Mouse (Mus musculus) right cerebral cortex, postnatal 4 days (tissue): ENCODE results near the gene Dnajc17.
A peak's percentile ranks its signal among the peaks of the same experiment; 100 is the strongest.

ENCODE experiments used
- DNase-seq: peaks from one replicate; pipeline ENCODE4 v3.0.0-alpha.2; 2022

Dnajc17 gene

GRCm38 (mm10) chr2:119197493-119197892, 11.1 kb downstream of the Dnajc17 start:
- no peak for DNase-seq

DNA sequence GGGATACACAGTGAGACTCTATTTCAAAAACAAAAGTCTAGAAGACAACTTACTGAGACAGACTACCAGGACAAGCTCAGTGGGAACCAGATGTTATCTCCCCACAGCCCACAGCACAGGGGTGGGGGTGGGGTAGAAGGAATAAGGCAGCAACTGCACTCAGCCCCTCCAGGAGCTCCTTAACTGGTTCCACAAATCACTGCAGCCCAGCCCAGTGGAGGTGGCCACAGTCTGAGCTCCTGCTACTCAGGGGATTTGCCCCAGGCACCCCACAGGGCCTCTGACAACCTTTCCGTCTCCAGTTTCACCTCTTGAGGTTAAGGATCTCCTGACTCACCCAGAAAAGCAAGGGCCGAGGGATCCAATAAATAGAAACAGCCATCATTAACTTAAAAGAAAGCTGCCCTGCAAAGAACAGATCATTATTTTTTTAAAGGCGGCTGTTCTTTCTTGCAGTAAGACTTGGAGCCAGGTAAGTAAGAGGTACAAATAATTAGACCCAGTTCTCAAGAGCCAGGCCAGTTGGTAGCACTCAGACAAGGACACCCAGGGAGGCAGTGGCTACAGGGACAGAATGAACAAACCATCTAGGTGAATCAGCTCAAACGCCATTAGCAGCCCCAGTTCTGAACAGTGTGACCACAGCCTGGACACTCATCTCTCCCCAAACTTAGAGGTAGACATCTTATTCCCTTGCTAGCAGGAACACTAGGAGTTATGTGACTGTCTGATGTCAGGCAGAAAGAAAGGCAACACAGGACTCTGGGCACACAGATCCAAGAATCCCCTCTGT, 12.1 kb downstream of the Dnajc17 start:
- DNase-seq: no peak

DNA sequence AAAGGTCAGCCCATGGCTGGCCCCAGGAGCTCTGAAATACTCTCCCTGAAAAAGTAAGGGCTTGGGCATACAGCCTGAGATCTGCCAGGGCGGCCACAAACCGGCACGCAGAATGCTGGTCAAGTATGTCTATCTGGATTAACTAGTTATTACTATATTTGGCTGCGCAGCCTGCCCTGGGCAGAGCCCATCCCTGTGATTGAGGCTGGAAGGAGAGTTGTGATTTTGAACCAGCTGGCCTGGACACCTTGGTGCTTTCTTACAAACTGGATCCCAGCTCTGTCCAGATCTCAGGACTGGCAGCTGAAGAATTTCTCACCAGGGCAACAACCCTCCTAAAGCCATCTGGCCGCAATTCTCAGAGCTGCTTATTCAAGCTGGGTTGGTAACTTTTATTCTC, 14.5 kb downstream of the Dnajc17 start:
- DNase-seq: no peak

DNA sequence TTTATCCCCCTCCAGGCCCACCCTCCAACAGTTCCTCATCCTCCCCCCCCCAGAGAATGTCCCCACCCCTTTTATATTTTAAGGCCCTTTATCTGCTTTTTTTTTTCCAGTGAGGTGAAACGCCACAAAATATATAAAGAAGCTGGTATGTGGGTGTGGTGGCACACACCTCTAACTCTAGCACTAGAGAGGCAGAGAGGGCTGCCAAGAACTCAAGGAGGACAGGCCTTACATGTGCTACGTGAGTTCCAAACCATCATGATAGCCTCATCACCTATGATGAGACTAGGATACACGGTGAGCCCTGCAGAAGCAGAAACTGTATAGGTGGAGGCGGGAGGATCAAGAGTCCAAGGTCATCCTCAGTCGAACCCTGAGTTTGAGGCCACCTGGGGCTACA, 17.6 kb downstream of the Dnajc17 start:
- DNase-seq: no peak

DNA sequence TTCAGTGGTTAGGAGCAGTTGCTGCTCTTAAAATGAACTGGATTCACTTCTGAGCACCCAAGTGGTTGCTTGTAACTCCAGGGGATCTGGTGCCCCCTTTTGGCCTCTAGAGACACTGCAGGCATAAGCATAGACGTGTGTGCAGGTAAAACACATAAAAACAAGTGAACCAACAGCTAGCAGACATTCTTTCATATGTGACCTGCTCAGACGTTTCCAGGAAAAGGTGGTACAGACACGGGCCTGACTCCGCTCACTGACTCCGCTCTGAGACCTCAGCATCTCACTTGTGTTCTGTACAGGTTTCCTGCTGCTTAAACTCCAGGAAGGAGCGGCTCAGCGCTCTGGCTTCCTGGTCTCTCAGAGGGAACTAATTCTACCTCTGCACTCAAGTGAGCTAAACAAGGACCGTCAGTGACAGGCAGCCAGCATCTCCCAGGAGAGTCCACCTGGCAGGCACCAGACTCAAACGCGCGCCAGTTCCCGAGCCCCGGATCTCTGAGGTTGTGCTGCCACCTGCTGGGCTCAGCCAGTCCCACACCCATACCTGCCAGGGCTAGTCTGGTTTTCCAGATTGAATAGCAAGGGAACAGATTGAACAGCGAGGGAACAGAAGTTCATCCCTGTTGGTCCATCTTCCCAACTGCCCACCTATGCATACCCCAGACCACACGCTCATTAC, 19.4 kb downstream of the Dnajc17 start:
- DNase-seq: peak; percentile 84

GRCm38 (mm10) chr2:119182914-119183313, 25.7 kb downstream of the Dnajc17 start:
- no peak for DNase-seq

GRCm38 (mm10) chr2:119177384-119177939, 31.1 kb downstream of the Dnajc17 start:
- DNase-seq: no peak

GRCm38 (mm10) chr2:119176761-119177160, 31.8 kb downstream of the Dnajc17 start:
- no peak for DNase-seq

GRCm38 (mm10) chr2:119175614-119176013, 33.0 kb downstream of the Dnajc17 start:
- no peak for DNase-seq

- DNase-seq: no peak
These were observed 33.7 kb downstream of the Dnajc17 start for GRCm38 (mm10) chr2:119174866-119175265.

- no peak for DNase-seq
These were observed 34.5 kb downstream of the Dnajc17 start, which contains the start of gene Gm14137 for GRCm38 (mm10) chr2:119173991-119174651. Gm14137 (plus strand) TSS chr2:119174509.

- peak; percentile 27 for DNase-seq
These were observed 35.6 kb downstream of the Dnajc17 start for GRCm38 (mm10) chr2:119172862-119173576.

- DNase-seq: no peak
These were observed 36.1 kb downstream of the Dnajc17 start for GRCm38 (mm10) chr2:119172446-119172845.

DNA sequence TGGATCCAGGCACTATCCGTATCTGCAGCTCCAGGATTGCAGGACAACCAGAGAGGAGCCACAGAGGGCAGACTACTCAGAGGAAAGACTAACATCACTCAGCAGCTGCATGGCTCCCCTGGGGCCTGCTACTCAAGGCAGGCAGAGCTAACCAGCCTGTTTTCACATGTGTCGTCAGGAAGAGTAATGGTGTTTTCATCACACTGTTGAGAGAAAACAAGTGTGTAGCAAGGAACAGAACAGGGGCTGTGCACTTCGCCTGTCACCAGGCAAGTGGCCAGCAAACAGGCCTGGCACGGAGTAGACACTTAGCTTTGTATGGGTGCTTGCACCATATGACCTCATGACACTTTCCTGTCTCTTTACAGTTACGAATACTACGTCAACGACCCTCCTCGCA, 37.0 kb downstream of the Dnajc17 start:
- DNase-seq: no peak

- no peak for DNase-seq
These were observed 38.3 kb downstream of the Dnajc17 start for GRCm38 (mm10) chr2:119170282-119170681.

DNA sequence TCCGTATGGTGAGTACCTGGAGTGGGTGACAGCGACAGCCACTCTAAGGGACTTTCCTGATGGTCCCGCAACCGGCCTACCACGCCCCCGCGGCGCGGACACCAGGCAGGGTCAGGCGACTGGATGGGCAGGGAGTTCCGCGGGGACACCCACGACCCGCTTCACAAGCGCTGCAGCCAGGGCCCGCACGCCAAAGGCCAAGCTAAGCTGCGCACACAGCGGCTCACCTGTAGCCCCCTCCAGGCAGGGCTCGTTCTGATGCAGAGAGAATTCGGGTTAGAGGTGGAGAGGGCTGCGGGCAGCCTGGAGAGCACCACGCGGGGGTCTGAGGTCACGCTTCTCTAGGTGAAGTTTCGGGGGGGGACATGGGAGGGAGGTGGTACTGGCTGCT, 40.7 kb downstream of the Dnajc17 start:
- DNase-seq: no peak

- peak; percentile 38 for DNase-seq
These were observed 41.4 kb downstream of the Dnajc17 start, which contains the start of gene Gchfr for GRCm38 (mm10) chr2:119166901-119167865. Gchfr (plus strand) TSS chr2:119167773.

DNA sequence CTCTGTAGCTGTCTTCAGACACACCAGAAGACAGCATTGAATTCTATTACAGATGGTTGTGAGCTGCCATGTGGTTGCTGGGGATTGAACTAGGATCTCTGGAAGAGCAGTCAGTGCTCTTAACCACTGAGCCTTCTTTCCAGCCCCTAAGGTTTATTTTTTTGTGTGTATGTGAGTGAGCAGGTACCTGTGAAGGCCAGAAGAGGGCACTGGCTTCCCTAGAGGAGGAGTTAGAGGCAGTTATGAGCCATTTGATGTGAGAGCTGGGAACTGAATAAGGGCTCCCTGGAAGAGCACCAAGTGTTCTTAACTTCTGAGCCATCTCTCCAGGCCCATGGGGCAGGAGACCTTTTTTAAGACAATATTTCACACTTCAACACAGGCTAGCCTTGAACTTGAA, 43.2 kb downstream of the Dnajc17 start:
- DNase-seq: no peak

DNA sequence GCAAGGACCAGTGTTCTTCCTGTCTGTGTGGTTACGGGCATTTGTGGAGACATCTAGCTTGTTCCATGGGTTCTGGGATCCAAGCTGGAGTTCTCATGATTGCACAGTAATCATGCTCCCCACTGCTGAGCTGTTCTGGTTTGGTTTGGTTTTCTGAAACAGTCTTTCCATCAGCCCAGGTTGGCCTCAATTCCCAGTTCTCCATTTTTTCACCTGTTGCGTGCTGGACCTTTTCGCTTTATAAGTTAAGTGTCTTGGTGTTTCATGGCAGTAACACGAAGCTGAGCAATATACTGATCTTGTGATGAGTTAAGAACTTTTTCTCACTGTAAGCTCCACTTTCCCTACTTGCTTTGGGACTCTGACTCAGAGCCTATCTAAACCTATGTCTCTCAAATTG, 44.6 kb downstream of the Dnajc17 start:
- no peak for DNase-seq

GRCm38 (mm10) chr2:119163135-119163534, 45.5 kb downstream of the Dnajc17 start:
- no peak for DNase-seq

DNA sequence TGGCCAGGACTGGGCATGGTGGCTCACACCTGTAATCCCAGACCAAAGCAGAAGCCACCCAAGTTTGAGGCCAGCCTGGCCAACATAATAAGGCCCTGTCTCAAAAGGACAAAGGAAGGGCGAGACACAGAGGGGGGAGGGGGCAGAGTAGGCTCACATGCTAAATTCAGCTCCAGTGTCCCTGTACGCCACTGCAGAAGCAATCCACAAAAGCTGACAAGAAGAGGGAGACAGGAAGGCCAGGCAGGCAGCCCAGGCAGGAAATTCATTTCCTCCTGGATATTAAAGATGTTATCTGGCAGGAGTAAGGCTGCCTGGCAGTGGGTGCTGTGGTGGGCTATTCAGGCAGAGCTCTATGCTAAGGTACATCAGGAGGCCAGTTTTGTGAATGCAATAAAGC, 47.3 kb downstream of the Dnajc17 start:
- DNase-seq: no peak

DNA sequence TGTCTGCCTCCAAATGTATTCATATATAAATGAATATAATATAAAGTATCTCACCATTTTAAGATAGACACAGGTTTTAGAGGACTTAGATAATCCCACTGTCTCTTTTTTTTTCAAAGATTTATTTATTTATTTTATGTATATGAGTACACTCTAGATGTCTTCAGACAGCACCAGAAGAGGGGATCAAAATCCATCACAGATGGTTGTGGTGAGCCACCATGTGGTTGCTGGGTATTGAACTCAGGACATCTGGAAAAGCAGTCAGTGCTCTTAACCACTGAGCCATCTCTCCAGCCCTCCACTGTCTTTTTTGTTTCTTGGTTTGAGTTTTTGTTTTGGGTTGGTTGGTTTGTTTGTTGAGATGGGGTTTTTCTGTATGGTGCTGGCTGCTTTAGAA, 50.8 kb downstream of the Dnajc17 start:
- DNase-seq: no peak
